Mouse (Mus musculus) testis, adult 2 months (tissue): ENCODE results near the gene Prkcb.

Experiments
- CTCF ChIP-seq: fragments of 200-500 bp; IDR thresholded peaks from 2 replicates; pipeline ENCODE4 v1.5.1; 2012; ENCODE audit warnings: low read depth, mild to moderate bottlenecking, inconsistent platforms, low read length, moderate library complexity; ENCODE audit not compliant: control insufficient read depth, insufficient read depth, insufficient replicate concordance
- POLR2A ChIP-seq: fragments of 200-500 bp; IDR thresholded peaks from 2 replicates; pipeline ENCODE4 v1.6.1; 2012; ENCODE audit warnings: low read depth, mild to moderate bottlenecking, inconsistent platforms, low read length, moderate library complexity; ENCODE audit not compliant: control insufficient read depth

GRCm38 (mm10) chr7:122366635-122367034, 78.1 kb downstream of the Prkcb start:
- no peak for TF ChIP-seq CTCF
- no peak for TF ChIP-seq POLR2A
